Mouse (Mus musculus) bone marrow, adult 2 months (tissue): ENCODE measurements around the gene Unc93b1. TPM values are rescaled to one million over a fixed set of nuclear protein-coding genes. Genes with fewer than 3 reads are reported as not detected.

ENCODE experiments used
- H3K27ac ChIP-seq: fragments of 200-500 bp; 2 replicates; pipeline ENCODE4 v1.5.1; 2012; ENCODE audit warnings: low read depth, mild to moderate bottlenecking, control low read depth, inconsistent platforms, low read length; ENCODE audit not compliant: control insufficient read depth, poor library complexity, insufficient read depth
- H3K4me1 ChIP-seq: fragments of 200-500 bp; 2 replicates; pipeline ENCODE4 v1.6.1; 2011; ENCODE audit warnings: low read length; ENCODE audit not compliant: control insufficient read depth, insufficient read depth
- H3K4me3 ChIP-seq: fragments of 200-500 bp; replicated peaks from 2 replicates; pipeline ENCODE3; 2011; ENCODE audit warnings: mild to moderate bottlenecking, low read depth, low read length, control low read depth; ENCODE audit not compliant: control insufficient read depth
- CTCF ChIP-seq: fragments of 200-500 bp; IDR thresholded peaks from 2 replicates; pipeline ENCODE4 v1.5.1; 2011; ENCODE audit warnings: low read length, control low read depth; ENCODE audit not compliant: control insufficient read depth, insufficient read depth
- POLR2A ChIP-seq: fragments of 200-500 bp; IDR thresholded peaks from 2 replicates; pipeline ENCODE4 v1.6.1; 2011; ENCODE audit warnings: low read depth, mild to moderate bottlenecking, control low read depth, low read length, borderline replicate concordance; ENCODE audit not compliant: control insufficient read depth
- WGBS: fragments of 180-500 bp; shearing (Covaris S2); methylation state at CpG from one replicate; pipeline ENCODE4 v1.1.7; 2018; 5-methylcytosine and 5-hydroxymethylcytosine counted together
- polyA plus RNA-seq: library from polyadenylated mRNA; stranded (reverse); fragments of >200 nt; gene quantifications from 2 replicates; pipeline ENCODE4 v1.2.4, GENCODE M21; 2011; ENCODE audit warnings: low replicate concordance; ENCODE audit not compliant: missing spikeins, insufficient read depth, insufficient read length

Unc93b1 gene
- polyA plus RNA-seq, 1 experiment: 177 TPM

GRCm38 (mm10) chr19:3995505-3995904, 60.5 kb downstream of the Unc93b1 start:
- WGBS: 90% methylated on average over 3 of the region's 3 CpGs
- TF ChIP-seq CTCF (no peak), POLR2A (no peak)
- H3K27ac ChIP-seq: no peak overlapping the region
- H3K4me1 ChIP-seq: no peaks in the 10 kb centered on the region; the same call in 1 of the 2 replicates
- no peak overlapping the region for H3K4me3 ChIP-seq

GRCm38 (mm10) chr19:3996106-3996505, 61.1 kb downstream of the Unc93b1 start:
- 63% methylated on average over 7 of the region's 7 CpGs for WGBS
- H3K27ac ChIP-seq: no peak overlapping the region
- no peak overlapping the region for H3K4me3 ChIP-seq
- peaks cover 2% of the 10 kb centered on the region for H3K4me1 ChIP-seq
- TF ChIP-seq POLR2A: no peak
- no peak for TF ChIP-seq CTCF

GRCm38 (mm10) chr19:3996747-3997146, 61.8 kb downstream of the Unc93b1 start:
- Histone ChIP-seq H3K27ac (no peak overlapping the region), H3K4me1 (peaks cover 2% of the 10 kb centered on the region), H3K4me3 (no peak overlapping the region)
- WGBS: 83% methylated on average over 8 of the region's 8 CpGs
- TF ChIP-seq POLR2A: no peak
- TF ChIP-seq CTCF: no peak

GRCm38 (mm10) chr19:3997231-3997630, 62.2 kb downstream of the Unc93b1 start:
- H3K4me3 ChIP-seq: no peak overlapping the region
- 86% methylated on average over 8 of the region's 8 CpGs for WGBS
- TF ChIP-seq POLR2A: no peak
- TF ChIP-seq CTCF: no peak
- H3K27ac ChIP-seq: no peak overlapping the region
- H3K4me1 ChIP-seq: peaks cover 2% of the 10 kb centered on the region

GRCm38 (mm10) chr19:3998335-3998734, 63.3 kb downstream of the Unc93b1 start:
- TF ChIP-seq CTCF: no peak
- Histone ChIP-seq H3K27ac (no peak overlapping the region), H3K4me1 (peaks cover 2% of the 10 kb centered on the region), H3K4me3 (no peak overlapping the region)
- 77% methylated on average over 8 of the region's 8 CpGs for WGBS

Other genes with a start within 250 kb of the Unc93b1 start
- 4.5 and 5.8 TPM in 2 replicates for gene Lrp5, start 248.6 kb upstream of the Unc93b1 start, polyA plus RNA-seq
- 1.8 and 6.0 TPM in 2 replicates for gene 1810055G02Rik, start 226.9 kb upstream of the Unc93b1 start, polyA plus RNA-seq
- gene Kmt5b, start 167.8 kb upstream of the Unc93b1 start, polyA plus RNA-seq: 24.3 and 43.2 TPM in 2 replicates
- gene Chka, start 83.4 kb upstream of the Unc93b1 start, polyA plus RNA-seq: 9.2 and 17.3 TPM in 2 replicates
- 116 and 292 TPM in 2 replicates for gene Tcirg1, start 28.1 kb upstream of the Unc93b1 start, polyA plus RNA-seq
- gene Ndufs8, start 22.4 kb upstream of the Unc93b1 start, polyA plus RNA-seq: 41.6 and 58.3 TPM in 2 replicates
- gene Aldh3b1, start 5.4 kb upstream of the Unc93b1 start, polyA plus RNA-seq: 12.7 and 47.1 TPM in 2 replicates
- gene Aldh3b3, start 23.5 kb downstream of the Unc93b1 start, polyA plus RNA-seq: 1.6 and 4.4 TPM in 2 replicates
- 2.4 and 4.2 TPM in 2 replicates for gene Aldh3b2, start 37.1 kb downstream of the Unc93b1 start, polyA plus RNA-seq
- 5.1 and 10.7 TPM in 2 replicates for gene Acy3, start 51.4 kb downstream of the Unc93b1 start, polyA plus RNA-seq
- not detected in 2 replicates for gene Tbx10, start 57.6 kb downstream of the Unc93b1 start, polyA plus RNA-seq
- 9.7 and 18.1 TPM in 2 replicates for gene Nudt8, start 65.4 kb downstream of the Unc93b1 start, polyA plus RNA-seq
- gene Gm49405, start 65.4 kb downstream of the Unc93b1 start, polyA plus RNA-seq: 1.7 and 2.0 TPM in 2 replicates
- gene Doc2g, start 68.1 kb downstream of the Unc93b1 start, polyA plus RNA-seq: 5.2 and 7.8 TPM in 2 replicates
- 61.7 and 118 TPM in 2 replicates for gene Ndufv1, start 77.6 kb downstream of the Unc93b1 start, polyA plus RNA-seq
- gene Gstp1, start 102.8 kb downstream of the Unc93b1 start, polyA plus RNA-seq: 125 and 187 TPM in 2 replicates
- gene Gstp2, start 110.8 kb downstream of the Unc93b1 start, polyA plus RNA-seq: 21.6 TPM in 1 of 2 replicates, not detected in the other
- 13.5 and 18.0 TPM in 2 replicates for gene Gstp3, start 124.4 kb downstream of the Unc93b1 start, polyA plus RNA-seq
- not detected in 2 replicates for gene Cabp2, start 146.4 kb downstream of the Unc93b1 start, polyA plus RNA-seq
- gene Cdk2ap2, start 162.0 kb downstream of the Unc93b1 start, polyA plus RNA-seq: 93.3 and 143 TPM in 2 replicates
- gene Pitpnm1, start 164.8 kb downstream of the Unc93b1 start, polyA plus RNA-seq: 72.3 and 159 TPM in 2 replicates
- gene Aip, start 190.7 kb downstream of the Unc93b1 start, polyA plus RNA-seq: 22.0 and 53.5 TPM in 2 replicates
- not detected in 2 replicates for gene Gpr152, start 204.6 kb downstream of the Unc93b1 start, polyA plus RNA-seq
- gene Cabp4, start 208.8 kb downstream of the Unc93b1 start, polyA plus RNA-seq: 0.29 and 0.60 TPM in 2 replicates
- 75.8 and 114 TPM in 2 replicates for gene Coro1b, start 213.4 kb downstream of the Unc93b1 start, polyA plus RNA-seq
- 27.6 and 60.8 TPM in 2 replicates for gene Ptprcap, start 218.4 kb downstream of the Unc93b1 start, polyA plus RNA-seq
- 51.8 and 86.1 TPM in 2 replicates for gene Rps6kb2, start 228.2 kb downstream of the Unc93b1 start, polyA plus RNA-seq
- gene Carns1, start 240.3 kb downstream of the Unc93b1 start, polyA plus RNA-seq: 23.3 and 52.9 TPM in 2 replicates